Comparison of ENCODE assay signal across 8 mouse cellular contexts in the genomic region with DNA sequence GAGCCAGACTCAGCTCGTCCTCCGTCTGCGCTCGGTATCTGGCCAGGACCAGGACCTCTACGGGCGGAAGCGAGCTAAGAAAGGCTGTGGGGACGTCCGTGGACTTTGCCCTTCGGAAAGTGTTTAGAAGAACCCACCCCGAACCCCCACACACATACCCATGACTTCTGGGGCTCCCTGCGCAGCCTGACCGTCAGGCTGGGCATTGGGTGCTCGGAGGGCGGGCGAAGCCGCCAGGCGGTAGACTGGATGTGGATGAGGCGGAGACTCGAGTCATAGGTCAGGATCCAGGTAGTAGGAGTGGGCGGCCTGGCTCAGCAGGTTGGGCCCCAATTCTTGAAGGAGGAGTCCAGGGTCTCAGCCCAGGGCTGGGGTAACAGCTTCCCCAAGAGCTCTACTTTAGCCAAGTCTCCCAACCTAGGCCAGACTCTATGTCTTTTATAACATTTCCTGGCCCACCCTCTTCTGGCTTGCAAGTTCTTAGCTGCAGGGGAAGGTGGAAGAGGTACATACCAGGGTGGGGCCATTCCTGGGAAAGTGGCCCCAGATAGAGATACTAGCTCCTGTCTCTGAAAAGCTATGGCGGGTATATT. TPM values are rescaled to one million over a fixed set of nuclear protein-coding genes. Genes with fewer than 3 reads are reported as not detected.
DNase-seq lines count a peak whose midpoint lies in the region; ATAC-seq lines count a peak whose summit lies in the region.

A gene (minus strand): TSS at position 425 of the 593 bp plus-strand sequence.

- H3K4me2 ChIP-seq in kidney, embryonic 15.5 days = peak within 1 kb of the TSS; percentile 97

- peaks cover 27% of the 10 kb centered on the region for H3K4me1 ChIP-seq in heart, embryonic 10.5 days
- H3K4me1 ChIP-seq in kidney, embryonic 15.5 days = peaks cover 33% of the 10 kb centered on the region

- H3K9ac ChIP-seq in kidney, embryonic 15.5 days = peak within 1 kb of the TSS; percentile 71

- peak within 1 kb of the TSS; percentile 91 for H3K27ac ChIP-seq in heart, embryonic 10.5 days
- H3K27ac ChIP-seq in kidney, embryonic 15.5 days = peak within 1 kb of the TSS; percentile 90

- no peaks in the 10 kb centered on the region for H3K27me3 ChIP-seq in heart, embryonic 10.5 days (ENCODE audit: insufficient read depth, poor library complexity, severe bottlenecking)
- no peaks in the 10 kb centered on the region for H3K27me3 ChIP-seq in kidney, embryonic 15.5 days

- peak; percentile 75 for DNase-seq in ZHBTc4 (ENCODE audit: low read depth, low spot score)
- DNase-seq in heart, embryonic 10.5 days (ENCODE audit: low spot score) = peak; percentile 82
- DNase-seq in lung, postnatal 25 days (ENCODE audit: low spot score) = peak; percentile 47
- peak; percentile 38 for DNase-seq in urinary bladder, postnatal 25 days (ENCODE audit: low spot score)
- no peak for DNase-seq in Muller cell, postnatal 12 days (ENCODE audit: inconsistent ontology term)
- DNase-seq in right cerebral cortex, postnatal 36 days (ENCODE audit: low spot score in 2 of 2) = no peak

- no peaks in the 10 kb centered on the region for H3K9me3 ChIP-seq in heart, embryonic 10.5 days
- no peaks in the 10 kb centered on the region for H3K9me3 ChIP-seq in kidney, embryonic 15.5 days (replicated peaks)

- peak within 1 kb of the TSS; percentile 72 for H3K4me3 ChIP-seq in heart, embryonic 10.5 days
- H3K4me3 ChIP-seq in kidney, embryonic 15.5 days (replicated peaks) = peak within 1 kb of the TSS; percentile 63

- peak; percentile 35 for ATAC-seq in CD4-positive, CD25-positive, alpha-beta regulatory T cell, adult 4 months
- ATAC-seq in kidney, embryonic 15.5 days (replicated peaks; ENCODE audit: low FRiP score) = peak; percentile 34

- 6% methylated on average over 22 of the region's 22 CpGs for WGBS in heart, embryonic 10.5 days
- WGBS in kidney, embryonic 15.5 days = 5% methylated on average over 22 of the region's 22 CpGs

- peaks cover 32% of the 10 kb centered on the region for H3K36me3 ChIP-seq in heart, embryonic 10.5 days
- H3K36me3 ChIP-seq in kidney, embryonic 15.5 days = peaks cover 29% of the 10 kb centered on the region

RNA-seq across cellular contexts. Expression of the gene that starts here (rescaled TPM):
- 1 to 10 TPM in 1 of 2 experiments, under 1 TPM in 1; 0.56 to 1.2 TPM for polyA plus RNA-seq in CD4-positive, CD25-positive, alpha-beta regulatory T cell, adult 4 months (2017; shearing (Covaris generic))
- 2.0 and 3.1 TPM in 2 replicates for polyA plus RNA-seq in heart, embryonic 10.5 days (2016; fragmentation: Nextera tagmentation; extraction: Ambion mirVana)
- 8.3 and 9.5 TPM in 2 replicates for polyA plus RNA-seq in kidney, embryonic 15.5 days (2015; fragmentation: Nextera tagmentation; extraction: Ambion mirVana)

Comparison
In these comparisons a context has a peak if more than half of its experiments do, and no peak if none do; other contexts are left out.
1. DNase-seq: peak in ZHBTc4 (single experiment), heart, embryonic 10.5 days (single experiment), lung, postnatal 25 days (single experiment) and urinary bladder, postnatal 25 days (single experiment); none in Muller cell, postnatal 12 days (single experiment) and right cerebral cortex, postnatal 36 days (0 of 2).